Mouse (Mus musculus) spleen, postnatal 0 days (tissue): ENCODE data around the gene Tent5d. TPM values are rescaled to one million over a fixed set of nuclear protein-coding genes. Genes with fewer than 3 reads are reported as not detected.

Experiments used
- polyA plus RNA-seq: library from polyadenylated mRNA; unstranded; fragments of >200 nt; fragmentation: Nextera tagmentation; extraction: Ambion mirVana; gene quantifications from 2 replicates; pipeline ENCODE4 v1.2.1, GENCODE M21; 2015

The Tent5d gene
- polyA plus RNA-seq = 0.12 TPM in 1 of 2 replicates, not detected in the other

GRCm38 (mm10) chrX:107792290-107792689, at the start of gene Tent5d:
Gene Tent5d (plus strand): TSS chrX:107792590.

DNA sequence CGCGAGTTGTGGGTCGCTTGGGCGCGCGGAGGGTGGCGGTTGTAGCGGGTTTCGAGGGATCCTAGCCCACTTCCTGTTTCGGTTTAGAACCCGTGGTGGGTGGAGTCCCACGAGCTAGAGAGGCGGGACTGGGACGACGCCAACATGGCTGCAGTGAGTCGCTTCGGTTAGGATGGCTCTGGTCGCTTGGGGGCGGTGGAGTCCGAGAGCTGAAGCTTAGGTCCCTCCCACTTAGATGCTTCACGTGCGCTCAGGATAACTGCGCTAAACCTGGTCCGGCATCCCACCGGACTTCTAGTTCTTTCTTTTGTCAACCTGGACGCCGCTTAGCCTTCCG, 23.8 kb downstream of the Tent5d start, which contains the start of gene 2610002M06Rik:
Gene 2610002M06Rik, minus strand, starts transcription at position 117 of the 337 bp plus-strand sequence.

Other genes starting within 250 kb of the Tent5d start
- not detected in 2 replicates for gene Tbx22, start 124.6 kb upstream of the Tent5d start, polyA plus RNA-seq
- 13.8 TPM in 2 replicates for gene 2610002M06Rik, start 23.7 kb downstream of the Tent5d start, polyA plus RNA-seq
- gene Gm732, start 155.9 kb downstream of the Tent5d start, polyA plus RNA-seq = not detected in 2 replicates